Mouse (Mus musculus) inflammation-experienced regulatory T-cells (primary cell): Measurements from ENCODE around the gene Tmsb15b2. TPM values are rescaled to one million over a fixed set of nuclear protein-coding genes. Genes with fewer than 3 reads are reported as not detected.

ENCODE experiments used
- polyA plus RNA-seq, 2 experiments: library from polyadenylated mRNA; unstranded; fragments of 100-300 nt; shearing (Covaris generic); gene quantifications; one replicate each; pipeline ENCODE4 v1.2.1; 2017

Tmsb15b2 gene
- polyA plus RNA-seq = 10 to 100 TPM; 50.5 to 53.9 TPM

GRCm38 (mm10) chrX:136975397-136975796 lies at the start of gene Tmsb15b2:
Gene Tmsb15b2, minus strand, starts transcription at chrX:136975497.

GRCm38 (mm10) chrX:136992978-136993547 lies 17.8 kb upstream of the Tmsb15b2 start, which contains the start of gene Zcchc18:
Gene Zcchc18, plus strand, starts transcription at chrX:136993155.

GRCm38 (mm10) chrX:136976424-136977084 lies 1.3 kb upstream of the Tmsb15b2 start, which contains the start of the genes Tmsb15l and Tmsb15b1:
Gene Tmsb15l, minus strand, starts transcription at chrX:136976869.
Gene Tmsb15b1, minus strand, starts transcription at chrX:136976874.

GRCm38 (mm10) chrX:136927031-136927430 lies 48.3 kb downstream of the Tmsb15b2 start, which contains the start of gene H2bfm:
Gene H2bfm, plus strand, starts transcription at chrX:136927325.

Other genes starting within 250 kb of the Tmsb15b2 start
- 10 to 100 TPM; 81.5 to 84.2 TPM for gene Morf4l2, start 231.8 kb downstream of the Tmsb15b2 start, polyA plus RNA-seq
- gene Glra4, start 195.4 kb downstream of the Tmsb15b2 start, polyA plus RNA-seq = under 1 TPM in 1 of 2 experiments, not detected in 1; 0.17 TPM
- 1 to 10 TPM in 1 of 2 experiments, under 1 TPM in 1; 0.81 to 1.4 TPM for gene Plp1, start 152.8 kb downstream of the Tmsb15b2 start, polyA plus RNA-seq
- gene Rab9b, start 106.7 kb downstream of the Tmsb15b2 start, polyA plus RNA-seq = not detected
- not detected for gene H2bfm, start 48.2 kb downstream of the Tmsb15b2 start, polyA plus RNA-seq
- 1 to 10 TPM in 1 of 2 experiments, not detected in 1; 4.5 TPM for gene Tmsb15l, start 1.4 kb upstream of the Tmsb15b2 start, polyA plus RNA-seq
- 10 to 100 TPM; 11.7 to 17.6 TPM for gene Tmsb15b1, start 1.4 kb upstream of the Tmsb15b2 start, polyA plus RNA-seq
- gene Zcchc18, start 17.7 kb upstream of the Tmsb15b2 start, polyA plus RNA-seq = 10 to 100 TPM; 25.2 to 47.2 TPM
- 10 to 100 TPM; 16.3 to 17.1 TPM for gene Slc25a53, start 62.8 kb upstream of the Tmsb15b2 start, polyA plus RNA-seq
- 1 to 10 TPM; 5.0 to 7.3 TPM for gene Fam199x, start 74.1 kb upstream of the Tmsb15b2 start, polyA plus RNA-seq
- not detected for gene Esx1, start 146.6 kb upstream of the Tmsb15b2 start, polyA plus RNA-seq